Mouse (Mus musculus): ENCODE data around the gene Glt6d1. TPM values are rescaled to one million over a fixed set of nuclear protein-coding genes. Genes with fewer than 3 reads are reported as not detected.

The Glt6d1 gene
- polyA plus RNA-seq, 1 experiment from 2014 or later, result not detected

DNA sequence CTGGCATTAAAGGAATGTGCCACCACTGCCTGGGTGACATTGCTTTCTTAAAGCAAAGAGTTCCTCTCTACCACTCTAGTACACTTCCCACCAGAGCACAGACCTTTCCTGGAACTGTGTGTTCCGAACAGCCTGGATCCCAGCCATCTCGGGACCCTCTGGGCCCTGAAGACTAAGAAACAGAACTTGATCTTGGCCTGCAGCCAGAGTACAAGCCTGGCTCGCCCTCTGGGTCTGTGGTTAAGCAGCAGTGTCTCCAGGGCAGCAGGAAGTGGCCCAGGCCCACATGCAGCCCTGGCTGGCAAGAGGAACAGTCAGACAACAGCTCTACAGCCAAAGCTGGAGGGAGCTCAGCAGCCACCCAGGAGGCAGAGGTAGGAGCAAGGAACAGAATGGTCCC lies 37.0 kb upstream of the Glt6d1 start:
- Histone ChIP-seq H3K4me3 (ENCODE audit: low read depth, low read length) (no peak overlapping the region), H3K36me3 (ENCODE audit: control insufficient read depth, insufficient read depth, low read length) (no peaks in the 10 kb centered on the region), H3K9ac (ENCODE audit: low read length) (no peak overlapping the region), H3K4me1 (ENCODE audit: control insufficient read depth, insufficient read depth, low read length) (no peaks in the 10 kb centered on the region), H3K27me3 (ENCODE audit: control insufficient read depth, insufficient read depth, low read length) (no peaks in the 10 kb centered on the region), H3K9me3 (ENCODE audit: control insufficient read depth, low read length) (no peaks in the 10 kb centered on the region), H3K27ac (replicated peaks; ENCODE audit: low read depth, low read length) (no peak overlapping the region), H3K4me2 (ENCODE audit: low read depth, severe bottlenecking) (no peak overlapping the region)
- whole genome bisulfite sequencing, result 69% methylated on average over 3 of the region's 3 CpGs
- DNase-seq (ENCODE audit: low spot score) (no peak), ATAC-seq (ENCODE audit: insufficient number of reproducible peaks, low FRiP score, low TSS enrichment, low read depth) (no peak)

GRCm38 (mm10) chr2:25850330-25850729 lies 34.7 kb upstream of the Glt6d1 start:
- H3K4me1 ChIP-seq (ENCODE audit: control insufficient read depth, insufficient read depth, low read length), result no peaks in the 10 kb centered on the region
- H3K9ac ChIP-seq (ENCODE audit: low read length), result no peak overlapping the region
- no peaks in the 10 kb centered on the region for H3K27me3 ChIP-seq (ENCODE audit: control insufficient read depth, insufficient read depth, low read length)
- H3K36me3 ChIP-seq (ENCODE audit: control insufficient read depth, insufficient read depth, low read length), result no peaks in the 10 kb centered on the region
- DNase-seq (ENCODE audit: low spot score) (peak; percentile 72), ATAC-seq (ENCODE audit: insufficient number of reproducible peaks, low FRiP score, low TSS enrichment, low read depth) (no peak)
- H3K4me2 ChIP-seq (ENCODE audit: low read depth, severe bottlenecking), result no peak overlapping the region
- H3K27ac ChIP-seq (replicated peaks; ENCODE audit: low read depth, low read length), result no peak overlapping the region
- H3K9me3 ChIP-seq (ENCODE audit: control insufficient read depth, low read length), result no peaks in the 10 kb centered on the region
- H3K4me3 ChIP-seq (ENCODE audit: low read depth, low read length), result no peak overlapping the region
- WGBS, result 13% methylated on average over 4 of the region's 4 CpGs

GRCm38 (mm10) chr2:25847226-25847625 lies 31.6 kb upstream of the Glt6d1 start, which contains the start of gene Sohlh1:
Sohlh1 (minus strand) TSS chr2:25847248.
- no peak for DNase-seq (ENCODE audit: low spot score)
- 86% methylated on average over 16 of the region's 16 CpGs for WGBS
- no peak within 1 kb of the TSS for H3K4me2 ChIP-seq (ENCODE audit: low read depth, severe bottlenecking)
- no peak for ATAC-seq (ENCODE audit: insufficient number of reproducible peaks, low FRiP score, low TSS enrichment, low read depth)
- H3K4me3 ChIP-seq (ENCODE audit: low read depth, low read length), result no peak within 1 kb of the TSS
- no peaks in the 10 kb centered on the region for H3K9me3 ChIP-seq (ENCODE audit: control insufficient read depth, low read length)
- H3K4me1 ChIP-seq (ENCODE audit: control insufficient read depth, insufficient read depth, low read length), result no peaks in the 10 kb centered on the region
- no peaks in the 10 kb centered on the region for H3K27me3 ChIP-seq (ENCODE audit: control insufficient read depth, insufficient read depth, low read length)
- H3K9ac ChIP-seq (ENCODE audit: low read length), result no peak within 1 kb of the TSS
- no peak within 1 kb of the TSS for H3K27ac ChIP-seq (replicated peaks; ENCODE audit: low read depth, low read length)
- no peaks in the 10 kb centered on the region for H3K36me3 ChIP-seq (ENCODE audit: control insufficient read depth, insufficient read depth, low read length)

GRCm38 (mm10) chr2:25846516-25846915 lies 30.9 kb upstream of the Glt6d1 start:
- no peak for ATAC-seq (ENCODE audit: insufficient number of reproducible peaks, low FRiP score, low TSS enrichment, low read depth)
- H3K4me3 ChIP-seq (ENCODE audit: low read depth, low read length), result no peak overlapping the region
- no peaks in the 10 kb centered on the region for H3K9me3 ChIP-seq (ENCODE audit: control insufficient read depth, low read length)
- H3K27me3 ChIP-seq (ENCODE audit: control insufficient read depth, insufficient read depth, low read length), result no peaks in the 10 kb centered on the region
- no peak for DNase-seq (ENCODE audit: low spot score)
- WGBS, result 81% methylated on average over 8 of the region's 8 CpGs
- no peak overlapping the region for H3K9ac ChIP-seq (ENCODE audit: low read length)
- no peak overlapping the region for H3K27ac ChIP-seq (replicated peaks; ENCODE audit: low read depth, low read length)
- H3K36me3 ChIP-seq (ENCODE audit: control insufficient read depth, insufficient read depth, low read length), result no peaks in the 10 kb centered on the region
- H3K4me2 ChIP-seq (ENCODE audit: low read depth, severe bottlenecking), result no peak overlapping the region
- no peaks in the 10 kb centered on the region for H3K4me1 ChIP-seq (ENCODE audit: control insufficient read depth, insufficient read depth, low read length)

DNA sequence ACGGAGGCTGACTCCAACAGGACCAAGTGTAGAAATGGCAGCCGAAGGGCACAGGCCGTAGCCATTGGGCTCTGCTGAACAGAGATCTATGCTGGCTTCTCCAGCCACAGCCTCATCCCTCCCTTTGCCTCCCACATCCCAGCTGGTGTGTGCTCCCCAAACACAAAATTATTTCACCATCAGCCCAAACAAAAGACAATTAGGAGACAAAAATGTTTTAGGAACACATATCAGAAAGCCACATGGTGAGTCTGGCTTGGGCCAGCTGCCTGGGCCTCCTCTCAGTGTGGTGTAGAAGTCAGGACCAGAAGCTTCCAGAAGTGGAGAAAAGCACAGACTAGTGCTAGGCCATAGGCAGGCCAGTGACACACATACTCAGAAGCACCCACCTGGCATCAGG lies 28.4 kb upstream of the Glt6d1 start:
- Histone ChIP-seq H3K4me1 (ENCODE audit: control insufficient read depth, insufficient read depth, low read length) (no peaks in the 10 kb centered on the region), H3K9ac (ENCODE audit: low read length) (no peak overlapping the region), H3K27me3 (ENCODE audit: control insufficient read depth, insufficient read depth, low read length) (no peaks in the 10 kb centered on the region), H3K9me3 (ENCODE audit: control insufficient read depth, low read length) (no peaks in the 10 kb centered on the region), H3K4me3 (ENCODE audit: low read depth, low read length) (no peak overlapping the region), H3K27ac (replicated peaks; ENCODE audit: low read depth, low read length) (no peak overlapping the region), H3K36me3 (ENCODE audit: control insufficient read depth, insufficient read depth, low read length) (no peaks in the 10 kb centered on the region), H3K4me2 (ENCODE audit: low read depth, severe bottlenecking) (no peak overlapping the region)
- WGBS, result 98% methylated on average over 3 of the region's 3 CpGs
- no peak for ATAC-seq (ENCODE audit: insufficient number of reproducible peaks, low FRiP score, low TSS enrichment, low read depth)
- DNase-seq (ENCODE audit: low spot score), result no peak

GRCm38 (mm10) chr2:25842758-25843157 lies 27.1 kb upstream of the Glt6d1 start:
- DNase-seq (ENCODE audit: low spot score), result no peak
- Histone ChIP-seq H3K9ac (ENCODE audit: low read length) (no peak overlapping the region), H3K36me3 (ENCODE audit: control insufficient read depth, insufficient read depth, low read length) (no peaks in the 10 kb centered on the region), H3K27me3 (ENCODE audit: control insufficient read depth, insufficient read depth, low read length) (no peaks in the 10 kb centered on the region), H3K4me1 (ENCODE audit: control insufficient read depth, insufficient read depth, low read length) (no peaks in the 10 kb centered on the region), H3K9me3 (ENCODE audit: control insufficient read depth, low read length) (no peaks in the 10 kb centered on the region), H3K4me2 (ENCODE audit: low read depth, severe bottlenecking) (no peak overlapping the region), H3K27ac (replicated peaks; ENCODE audit: low read depth, low read length) (no peak overlapping the region), H3K4me3 (ENCODE audit: low read depth, low read length) (no peak overlapping the region)
- no peak for ATAC-seq (ENCODE audit: insufficient number of reproducible peaks, low FRiP score, low TSS enrichment, low read depth)
- 81% methylated on average over 1 of the region's 1 CpGs for WGBS

- no peak overlapping the region for H3K4me2 ChIP-seq (ENCODE audit: low read depth, severe bottlenecking)
- H3K4me1 ChIP-seq (ENCODE audit: control insufficient read depth, insufficient read depth, low read length), result no peaks in the 10 kb centered on the region
- H3K4me3 ChIP-seq (ENCODE audit: low read depth, low read length), result no peak overlapping the region
- no peaks in the 10 kb centered on the region for H3K36me3 ChIP-seq (ENCODE audit: control insufficient read depth, insufficient read depth, low read length)
- H3K27me3 ChIP-seq (ENCODE audit: control insufficient read depth, insufficient read depth, low read length), result no peaks in the 10 kb centered on the region
- H3K9ac ChIP-seq (ENCODE audit: low read length), result no peak overlapping the region
- no peak overlapping the region for H3K27ac ChIP-seq (replicated peaks; ENCODE audit: low read depth, low read length)
- H3K9me3 ChIP-seq (ENCODE audit: control insufficient read depth, low read length), result no peaks in the 10 kb centered on the region
- DNase-seq (ENCODE audit: low spot score) (no peak), ATAC-seq (ENCODE audit: insufficient number of reproducible peaks, low FRiP score, low TSS enrichment, low read depth) (no peak)
- WGBS, result 62% methylated on average over 4 of the region's 4 CpGs
Measured at GRCm38 (mm10) chr2:25842161-25842560, 26.5 kb upstream of the Glt6d1 start.

GRCm38 (mm10) chr2:25836291-25836690 lies 20.6 kb upstream of the Glt6d1 start:
- Histone ChIP-seq H3K4me3 (ENCODE audit: low read depth, low read length) (no peak overlapping the region), H3K4me2 (ENCODE audit: low read depth, severe bottlenecking) (no peak overlapping the region), H3K9ac (ENCODE audit: low read length) (no peak overlapping the region), H3K27me3 (ENCODE audit: control insufficient read depth, insufficient read depth, low read length) (no peaks in the 10 kb centered on the region), H3K27ac (replicated peaks; ENCODE audit: low read depth, low read length) (no peak overlapping the region), H3K36me3 (ENCODE audit: control insufficient read depth, insufficient read depth, low read length) (no peaks in the 10 kb centered on the region), H3K4me1 (ENCODE audit: control insufficient read depth, insufficient read depth, low read length) (no peaks in the 10 kb centered on the region), H3K9me3 (ENCODE audit: control insufficient read depth, low read length) (no peaks in the 10 kb centered on the region)
- no peak for ATAC-seq (ENCODE audit: insufficient number of reproducible peaks, low FRiP score, low TSS enrichment, low read depth)
- 43% methylated on average over 5 of the region's 5 CpGs for WGBS
- DNase-seq (ENCODE audit: low spot score), result peak; percentile 84

- no peak overlapping the region for H3K4me2 ChIP-seq (ENCODE audit: low read depth, severe bottlenecking)
- ATAC-seq (ENCODE audit: insufficient number of reproducible peaks, low FRiP score, low TSS enrichment, low read depth), result no peak
- no peaks in the 10 kb centered on the region for H3K36me3 ChIP-seq (ENCODE audit: control insufficient read depth, insufficient read depth, low read length)
- no peaks in the 10 kb centered on the region for H3K9me3 ChIP-seq (ENCODE audit: control insufficient read depth, low read length)
- no peak overlapping the region for H3K4me3 ChIP-seq (ENCODE audit: low read depth, low read length)
- H3K27me3 ChIP-seq (ENCODE audit: control insufficient read depth, insufficient read depth, low read length), result no peaks in the 10 kb centered on the region
- H3K27ac ChIP-seq (replicated peaks; ENCODE audit: low read depth, low read length), result no peak overlapping the region
- no peak overlapping the region for H3K9ac ChIP-seq (ENCODE audit: low read length)
- no peaks in the 10 kb centered on the region for H3K4me1 ChIP-seq (ENCODE audit: control insufficient read depth, insufficient read depth, low read length)
- 76% methylated on average over 3 of the region's 3 CpGs for WGBS
- DNase-seq (ENCODE audit: low spot score), result no peak
Measured at GRCm38 (mm10) chr2:25830786-25831185, 15.1 kb upstream of the Glt6d1 start.
